Mouse (Mus musculus) erythroblast, embryonic 14.5 days (primary cell): Measurements from ENCODE around the gene Gm10577.

Experiments
- GATA1 ChIP-seq: IDR thresholded peaks from 2 replicates; pipeline ENCODE4 v1.6.1; 2012; ENCODE audit warnings: low read length, inconsistent platforms, mixed read lengths
- TAL1 ChIP-seq: IDR thresholded peaks from 3 replicates; pipeline ENCODE4 v1.6.1; 2012; ENCODE audit warnings: low read length, inconsistent platforms, mixed read lengths

- TF ChIP-seq TAL1 (no peak), GATA1 (no peak)
Measured at GRCm38 (mm10) chr4:101043691-101044090, 23.2 kb upstream of the Gm10577 start.
